Mouse (Mus musculus) megakaryocyte, adult 5-6 weeks (primary cell): Measurements from ENCODE around the gene Rps18. TPM values are rescaled to one million over a fixed set of nuclear protein-coding genes. Genes with fewer than 3 reads are reported as not detected.

Experiments used
- ATAC-seq: 2 replicates; pipeline ENCODE4 v1.8.0; 2016; ENCODE audit warnings: mild to moderate bottlenecking, inconsistent platforms; ENCODE audit not compliant: poor library complexity, severe bottlenecking
- total RNA-seq, 2 experiments: library from RNA; stranded (forward) in 1 of 2; stranded (reverse) in 1 of 2; fragments of 153-499, 151-499 nt in 1 of 2; fragments of 221-1000, 200-1000 nt in 1 of 2; gene quantifications; 2 replicates each; pipeline versions ENCODE4 v1.2.3 to v1.2.4; 2015 to 2017

The Rps18 gene
- total RNA-seq, 2 experiments from 2014 or later: 801 to 2,016 TPM

- no peak for ATAC-seq
Observed at GRCm38 (mm10) chr17:33925406-33926116, 30.2 kb downstream of the Rps18 start.

GRCm38 (mm10) chr17:33924577-33925283 is 31.1 kb downstream of the Rps18 start:
- no peak for ATAC-seq

- no peak for ATAC-seq
Observed at GRCm38 (mm10) chr17:33921361-33921760, 34.4 kb downstream of the Rps18 start.

- ATAC-seq: peak; percentile 46
Observed at GRCm38 (mm10) chr17:33920282-33921097, 35.3 kb downstream of the Rps18 start.

- ATAC-seq: peak; percentile 62
Observed at GRCm38 (mm10) chr17:33919351-33920281, 36.2 kb downstream of the Rps18 start.

GRCm38 (mm10) chr17:33918293-33919203 is 37.3 kb downstream of the Rps18 start:
- no peak for ATAC-seq

GRCm38 (mm10) chr17:33917656-33918292 is 38.0 kb downstream of the Rps18 start:
- ATAC-seq: no peak

- ATAC-seq: no peak
Observed at GRCm38 (mm10) chr17:33916847-33917655, 38.8 kb downstream of the Rps18 start.

GRCm38 (mm10) chr17:33916294-33916693 is 39.5 kb downstream of the Rps18 start:
- ATAC-seq: no peak

- peak; percentile 71 for ATAC-seq
Observed at GRCm38 (mm10) chr17:33915671-33916250, 40.0 kb downstream of the Rps18 start, which contains the start of the genes Tapbp and Zbtb22. TSS of gene Tapbp (plus strand) at chr17:33915899. TSS of gene Zbtb22 (plus strand) at chr17:33915904.

GRCm38 (mm10) chr17:33914969-33915391 is 40.8 kb downstream of the Rps18 start:
- no peak for ATAC-seq

GRCm38 (mm10) chr17:33913905-33914304 is 41.9 kb downstream of the Rps18 start:
- ATAC-seq: no peak

- no peak for ATAC-seq
Observed at GRCm38 (mm10) chr17:33913264-33913663, 42.5 kb downstream of the Rps18 start.

GRCm38 (mm10) chr17:33911813-33912414 is 43.9 kb downstream of the Rps18 start:
- no peak for ATAC-seq

- ATAC-seq: no peak
Observed at GRCm38 (mm10) chr17:33911052-33911812, 44.6 kb downstream of the Rps18 start.

GRCm38 (mm10) chr17:33910346-33911051 is 45.3 kb downstream of the Rps18 start:
- no peak for ATAC-seq
